Mouse (Mus musculus) embryonic facial prominence, embryonic 14.5 days (tissue): ENCODE data around the gene Samd4b. TPM values are rescaled to one million over a fixed set of nuclear protein-coding genes. Genes with fewer than 3 reads are reported as not detected.

ENCODE experiments used
- ATAC-seq: fragments of 200-750 bp; cut with Nextera tagmentation; 2 replicates; pipeline ENCODE4 v1.8.0; 2017; ENCODE audit warnings: low read depth, moderate number of reproducible peaks, moderate TSS enrichment
- DNase-seq: peaks from one replicate; pipeline ENCODE4 v3.0.0-alpha.2; 2015; ENCODE audit warnings: low spot score
- H3K27ac ChIP-seq: fragments of 300-500 bp; sonication (generic); replicated peaks from 2 replicates; pipeline ENCODE4 v1.5.1; 2014; ENCODE audit warnings: low read depth, mild to moderate bottlenecking, low read length, moderate library complexity
- H3K27me3 ChIP-seq: fragments of 300-500 bp; sonication (generic); replicated peaks from 2 replicates; pipeline ENCODE4 v1.6.1; 2014; ENCODE audit warnings: low read length; ENCODE audit not compliant: control insufficient read depth, insufficient read depth
- H3K36me3 ChIP-seq: fragments of 300-500 bp; sonication (generic); 2 replicates; pipeline ENCODE4 v1.6.1; 2014; ENCODE audit warnings: low read length, mixed read lengths; ENCODE audit not compliant: control insufficient read depth, insufficient read depth
- H3K4me1 ChIP-seq: fragments of 300-500 bp; sonication (generic); 2 replicates; pipeline ENCODE4 v1.6.1; 2014; ENCODE audit warnings: antibody characterized with exemption, low read length; ENCODE audit not compliant: control insufficient read depth, insufficient read depth
- H3K4me2 ChIP-seq: fragments of 300-500 bp; sonication (generic); 2 replicates; pipeline ENCODE4 v1.6.1; 2014; ENCODE audit warnings: low read depth, mild to moderate bottlenecking, low read length, moderate library complexity, mixed read lengths
- H3K4me3 ChIP-seq: fragments of 300-500 bp; sonication (generic); 2 replicates; pipeline ENCODE4 v1.5.1; 2014; ENCODE audit warnings: low read depth, mild to moderate bottlenecking, low read length
- H3K9ac ChIP-seq: fragments of 300-500 bp; sonication (generic); 2 replicates; pipeline ENCODE4 v1.6.1; 2014; ENCODE audit warnings: low read depth, mild to moderate bottlenecking, low read length, moderate library complexity, mixed read lengths
- H3K9me3 ChIP-seq: fragments of 300-500 bp; sonication (generic); 2 replicates; pipeline ENCODE4 v1.6.1; 2016; ENCODE audit warnings: low read length; ENCODE audit not compliant: control insufficient read depth
- WGBS: fragments of 180-500 bp; shearing (Covaris S2); extraction: QIAGEN DNeasy Blood & Tissue Kit; methylation state at CpG from one replicate; pipeline ENCODE4 v1.1.7; 2014; 5-methylcytosine and 5-hydroxymethylcytosine counted together
- polyA plus RNA-seq: library from polyadenylated mRNA; unstranded; fragments of >200 nt; fragmentation: Nextera tagmentation; extraction: Ambion mirVana; gene quantifications from 2 replicates; pipeline ENCODE4 v1.2.1, GENCODE M21; 2014

Samd4b gene
- polyA plus RNA-seq, 1 experiment from 2014 or later, result 33.8 TPM

GRCm38 (mm10) chr7:28492310-28492709, 105.6 kb downstream of the Samd4b start:
- H3K9ac ChIP-seq, result no peak overlapping the region
- ATAC-seq (no peak), DNase-seq (no peak)
- H3K9me3 ChIP-seq, result no peaks in the 10 kb centered on the region
- no peaks in the 10 kb centered on the region for H3K36me3 ChIP-seq
- H3K4me2 ChIP-seq, result no peak overlapping the region
- no peak overlapping the region for H3K27ac ChIP-seq
- H3K27me3 ChIP-seq, result no peaks in the 10 kb centered on the region; the same call in 1 of the 2 replicates
- 75% methylated on average over 8 of the region's 8 CpGs for WGBS
- H3K4me1 ChIP-seq, result no peaks in the 10 kb centered on the region
- H3K4me3 ChIP-seq, result no peak overlapping the region

GRCm38 (mm10) chr7:28490903-28491302, 107.0 kb downstream of the Samd4b start:
- Histone ChIP-seq H3K4me1 (no peaks in the 10 kb centered on the region), H3K9me3 (no peaks in the 10 kb centered on the region), H3K9ac (no peak overlapping the region), H3K4me2 (peak overlapping the region; percentile 12; the same call in 1 of the 2 replicates), H3K4me3 (no peak overlapping the region), H3K27ac (no peak overlapping the region), H3K27me3 (no peaks in the 10 kb centered on the region; the same call in 1 of the 2 replicates), H3K36me3 (no peaks in the 10 kb centered on the region)
- DNase-seq, result no peak
- ATAC-seq, result no peak
- 45% methylated on average over 11 of the region's 14 CpGs for WGBS

- ATAC-seq (no peak), DNase-seq (peak; percentile 45)
- 4% methylated on average over 10 of the region's 10 CpGs for WGBS
- Histone ChIP-seq H3K36me3 (no peaks in the 10 kb centered on the region), H3K4me2 (peak overlapping the region; percentile 12; the same call in 1 of the 2 replicates), H3K9ac (no peak overlapping the region), H3K9me3 (no peaks in the 10 kb centered on the region), H3K27ac (no peak overlapping the region), H3K4me1 (no peaks in the 10 kb centered on the region), H3K4me3 (no peak overlapping the region), H3K27me3 (no peaks in the 10 kb centered on the region; the same call in 1 of the 2 replicates)
These were observed 107.5 kb downstream of the Samd4b start for GRCm38 (mm10) chr7:28490410-28490809.

- DNase-seq (peak; percentile 80), ATAC-seq (peak; percentile 60; the same call in 1 of the 2 replicates)
- 4% methylated on average over 16 of the region's 16 CpGs for WGBS
- H3K9ac ChIP-seq, result peak overlapping the region; percentile 2; the same call in 1 of the 2 replicates
- H3K9me3 ChIP-seq, result no peaks in the 10 kb centered on the region
- no peaks in the 10 kb centered on the region; the same call in 1 of the 2 replicates for H3K27me3 ChIP-seq
- no peaks in the 10 kb centered on the region for H3K4me1 ChIP-seq
- peak overlapping the region; percentile 26 for H3K4me3 ChIP-seq
- H3K27ac ChIP-seq, result no peak overlapping the region
- H3K36me3 ChIP-seq, result no peaks in the 10 kb centered on the region
- H3K4me2 ChIP-seq, result peak overlapping the region; percentile 53
These were observed 109.9 kb downstream of the Samd4b start for GRCm38 (mm10) chr7:28488030-28488491.

GRCm38 (mm10) chr7:28484192-28484591, 113.8 kb downstream of the Samd4b start:
- Histone ChIP-seq H3K4me1 (no peaks in the 10 kb centered on the region), H3K4me2 (no peak overlapping the region), H3K9me3 (no peaks in the 10 kb centered on the region), H3K9ac (no peak overlapping the region), H3K36me3 (no peaks in the 10 kb centered on the region), H3K27ac (no peak overlapping the region), H3K27me3 (no peaks in the 10 kb centered on the region; the same call in 1 of the 2 replicates), H3K4me3 (no peak overlapping the region)
- no peak for DNase-seq
- 39% methylated on average over 4 of the region's 4 CpGs for WGBS
- no peak for ATAC-seq

GRCm38 (mm10) chr7:28482854-28483253, 115.1 kb downstream of the Samd4b start:
- no peaks in the 10 kb centered on the region for H3K27me3 ChIP-seq
- no peaks in the 10 kb centered on the region for H3K4me1 ChIP-seq
- 82% methylated on average over 11 of the region's 11 CpGs for WGBS
- DNase-seq, result no peak
- ATAC-seq, result no peak
- H3K36me3 ChIP-seq, result no peaks in the 10 kb centered on the region
- no peak overlapping the region for H3K9ac ChIP-seq
- H3K9me3 ChIP-seq, result no peaks in the 10 kb centered on the region
- H3K27ac ChIP-seq, result no peak overlapping the region
- no peak overlapping the region for H3K4me2 ChIP-seq
- no peak overlapping the region for H3K4me3 ChIP-seq

- H3K9me3 ChIP-seq, result no peaks in the 10 kb centered on the region
- no peaks in the 10 kb centered on the region for H3K4me1 ChIP-seq
- H3K36me3 ChIP-seq, result no peaks in the 10 kb centered on the region
- H3K4me3 ChIP-seq, result no peak overlapping the region
- DNase-seq (peak; percentile 20), ATAC-seq (peak; percentile 68; the same call in 1 of the 2 replicates)
- no peak overlapping the region for H3K27ac ChIP-seq
- no peak overlapping the region for H3K9ac ChIP-seq
- no peaks in the 10 kb centered on the region for H3K27me3 ChIP-seq
- 9% methylated on average over 8 of the region's 8 CpGs for WGBS
- H3K4me2 ChIP-seq, result no peak overlapping the region
These were observed 119.1 kb downstream of the Samd4b start for GRCm38 (mm10) chr7:28478854-28479253.

GRCm38 (mm10) chr7:28477363-28477762, 120.6 kb downstream of the Samd4b start:
- no peak overlapping the region for H3K4me2 ChIP-seq
- H3K36me3 ChIP-seq, result no peaks in the 10 kb centered on the region
- no peaks in the 10 kb centered on the region for H3K27me3 ChIP-seq
- H3K9ac ChIP-seq, result no peak overlapping the region
- no peak for ATAC-seq
- no peak overlapping the region for H3K27ac ChIP-seq
- H3K9me3 ChIP-seq, result no peaks in the 10 kb centered on the region
- no peaks in the 10 kb centered on the region for H3K4me1 ChIP-seq
- no peak for DNase-seq
- no peak overlapping the region for H3K4me3 ChIP-seq
- 77% methylated on average over 5 of the region's 5 CpGs for WGBS

- Histone ChIP-seq H3K27ac (no peak overlapping the region), H3K4me3 (no peak overlapping the region), H3K36me3 (no peaks in the 10 kb centered on the region), H3K9ac (no peak overlapping the region), H3K9me3 (no peaks in the 10 kb centered on the region), H3K27me3 (no peaks in the 10 kb centered on the region), H3K4me1 (no peaks in the 10 kb centered on the region), H3K4me2 (no peak overlapping the region)
- WGBS, result 89% methylated on average over 6 of the region's 6 CpGs
- DNase-seq (no peak), ATAC-seq (no peak)
These were observed 121.8 kb downstream of the Samd4b start for GRCm38 (mm10) chr7:28476191-28476590.
